14 mouse cellular contexts compared by ENCODE assay signal in genomic region chr8:12100145-12100544, GRCm38 (mm10).
"Had no signal": no experiment of that assay in that cellular context is flagged by ENCODE, and none has a peak within 500 bp of the region (broad histone marks: within the 10 kb centered on the region; RNA-seq: fewer than 3 reads in every experiment).

No protein-coding gene starts in this region.

- H3K36me3 ChIP-seq: kidney, embryonic 15.5 days; limb, embryonic 15.5 days; midbrain, embryonic 10.5 days; neural tube, embryonic 15.5 days had no signal

- H3K9me3 ChIP-seq: kidney, embryonic 15.5 days; limb, embryonic 15.5 days; midbrain, embryonic 10.5 days; neural tube, embryonic 15.5 days had no signal

- H3K9ac ChIP-seq: kidney, embryonic 15.5 days; limb, embryonic 15.5 days; liver, embryonic 14.5 days; neural tube, embryonic 15.5 days had no signal

- H3K4me2 ChIP-seq: kidney, embryonic 15.5 days; limb, embryonic 15.5 days; neural tube, embryonic 15.5 days had no signal

- DNase-seq: kidney, adult 2 months; kidney, postnatal 14 days; lung, adult 18-20 months; lung, postnatal 4 days; midbrain, embryonic 14.5 days; right cerebral cortex, adult 18-20 months; right cerebral cortex, postnatal 25 days; thymus, postnatal 36 days had no signal

- H3K4me3 ChIP-seq: kidney, embryonic 15.5 days; limb, embryonic 15.5 days; midbrain, embryonic 10.5 days; myocyte; neural tube, embryonic 15.5 days had no signal

- H3K27ac ChIP-seq: kidney, embryonic 15.5 days; limb, embryonic 15.5 days; liver, embryonic 14.5 days; midbrain, embryonic 10.5 days; neural tube, embryonic 15.5 days had no signal
